Mouse (Mus musculus) liver, embryonic 14.5 days (tissue): ENCODE results near the gene Marveld1. TPM values are rescaled to one million over a fixed set of nuclear protein-coding genes. Genes with fewer than 3 reads are reported as not detected.

Experiments used
- ATAC-seq: fragments of 200-750 bp; cut with Nextera tagmentation; 2 replicates; pipeline ENCODE4 v1.8.0; 2017; ENCODE audit warnings: moderate number of reproducible peaks, mild to moderate bottlenecking, moderate library complexity; ENCODE audit not compliant: insufficient read depth
- DNase-seq, 3 experiments: peaks; one replicate each; pipeline ENCODE4 v3.0.0-alpha.2; 2012 to 2013; ENCODE audit warnings: low read depth in 3 of 3, low spot score in 3 of 3
- H3K27ac ChIP-seq: fragments of 300-500 bp; sonication (generic); 2 replicates; pipeline ENCODE4 v1.5.1; 2014; ENCODE audit warnings: moderate library complexity, mild to moderate bottlenecking, control low read depth, inconsistent platforms
- H3K27me3 ChIP-seq: fragments of 300-500 bp; sonication (generic); 2 replicates; pipeline ENCODE4 v1.6.1; 2014; ENCODE audit warnings: mild to moderate bottlenecking, low read length, moderate library complexity; ENCODE audit not compliant: control insufficient read depth, insufficient read depth
- H3K36me3 ChIP-seq: fragments of 300-500 bp; sonication (generic); replicated peaks from 2 replicates; pipeline ENCODE4 v1.6.1; 2014; ENCODE audit warnings: low read depth; ENCODE audit not compliant: control insufficient read depth, insufficient read depth
- H3K4me1 ChIP-seq, 2 experiments: fragments of 200-500 bp in 1 of 2; fragments of 300-500 bp in 1 of 2; sonication (generic) in 1 of 2; replicated peaks; 2 replicates each; pipeline ENCODE4 v1.6.1; 2012 to 2014; ENCODE audit warnings: antibody characterized with exemption in 1 of 2, inconsistent platforms in 1 of 2, low read length in 1 of 2; ENCODE audit not compliant: control insufficient read depth in 2 of 2, insufficient read depth in 2 of 2
- H3K4me2 ChIP-seq: fragments of 300-500 bp; sonication (generic); 2 replicates; pipeline ENCODE4 v1.6.1; 2014; ENCODE audit warnings: low read depth, mild to moderate bottlenecking, control low read depth, moderate library complexity
- H3K4me3 ChIP-seq, 2 experiments: fragments of 200-500 bp in 1 of 2; fragments of 300-500 bp in 1 of 2; sonication (generic) in 1 of 2; 2 replicates each; pipeline ENCODE4 v1.5.1; 2012 to 2014; ENCODE audit warnings: low read depth in 2 of 2, low read length in 2 of 2, mild to moderate bottlenecking in 2 of 2, control low read depth in 1 of 2, inconsistent platforms in 1 of 2, moderate library complexity in 1 of 2; ENCODE audit not compliant: insufficient read depth in 1 of 2
- H3K9ac ChIP-seq: fragments of 300-500 bp; sonication (generic); replicated peaks from 2 replicates; pipeline ENCODE4 v1.6.1; 2014; ENCODE audit warnings: mild to moderate bottlenecking, control low read depth, moderate library complexity
- H3K9me3 ChIP-seq: fragments of 300-500 bp; sonication (generic); 2 replicates; pipeline ENCODE4 v1.6.1; 2016; ENCODE audit warnings: low read length, mixed read lengths; ENCODE audit not compliant: control insufficient read depth
- CTCF ChIP-seq: IDR thresholded peaks from 2 replicates; pipeline ENCODE4 v1.5.1; 2016; ENCODE audit warnings: antibody characterized with exemption, low read depth, control low read depth
- EP300 ChIP-seq: IDR thresholded peaks from 2 replicates; pipeline ENCODE4 v1.6.1; 2016; ENCODE audit warnings: antibody characterized with exemption, low read depth
- WGBS: fragments of 180-500 bp; shearing (Covaris S2); extraction: QIAGEN DNeasy Blood & Tissue Kit; methylation state at CpG from one replicate; pipeline ENCODE4 v1.1.7; 2014; ENCODE audit not compliant: insufficient replicate concordance; 5-methylcytosine and 5-hydroxymethylcytosine counted together
- polyA plus RNA-seq, 2 experiments: library from polyadenylated mRNA; depleted of rRNA in 1 of 2; stranded (reverse) in 1 of 2; unstranded in 1 of 2; fragments of >200 nt; fragmentation: Nextera tagmentation in 1 of 2; extraction: Ambion mirVana in 1 of 2; gene quantifications; 2 replicates each; pipeline versions ENCODE4 v1.2.1 to v1.2.3; 2012 to 2014

The Marveld1 gene
- polyA plus RNA-seq, 2 experiments = 1.6 to 7.6 TPM

DNA sequence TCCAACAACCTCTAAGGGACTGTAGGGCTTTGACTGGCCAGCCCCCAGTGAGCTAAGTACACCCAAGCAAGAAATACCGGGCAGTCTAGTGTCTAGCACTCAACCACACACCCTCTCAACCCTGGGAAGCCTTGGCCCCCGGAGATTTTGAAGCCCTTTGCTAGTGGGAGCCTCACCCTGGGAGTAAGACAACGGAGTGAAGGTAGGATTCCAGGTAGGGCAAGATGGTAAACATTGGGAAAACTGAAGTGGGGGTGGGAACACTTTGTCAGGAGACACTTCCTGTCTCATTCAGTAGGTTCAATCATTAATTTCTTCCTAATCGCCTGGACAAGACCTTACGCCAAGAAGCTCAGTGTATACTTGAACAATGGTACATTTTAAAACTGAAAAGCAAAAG, 20.2 kb upstream of the Marveld1 start:
- Histone ChIP-seq H3K4me2 (peak overlapping the region; percentile 76), H3K4me1 (peaks cover 6 to 11% of the 10 kb centered on the region in 2 experiments; a peak in 3 of 4 replicates), H3K9me3 (no peaks in the 10 kb centered on the region), H3K36me3 (no peaks in the 10 kb centered on the region; the same call in none of the 2 replicates), H3K27ac (no peak overlapping the region), H3K9ac (no peak overlapping the region), H3K27me3 (no peaks in the 10 kb centered on the region), H3K4me3 (no peak overlapping the region)
- DNase-seq (no peak), ATAC-seq (no peak)
- TF ChIP-seq CTCF = no peak
- no peak for TF ChIP-seq EP300
- WGBS = 80% methylated on average over 5 of the region's 5 CpGs

DNA sequence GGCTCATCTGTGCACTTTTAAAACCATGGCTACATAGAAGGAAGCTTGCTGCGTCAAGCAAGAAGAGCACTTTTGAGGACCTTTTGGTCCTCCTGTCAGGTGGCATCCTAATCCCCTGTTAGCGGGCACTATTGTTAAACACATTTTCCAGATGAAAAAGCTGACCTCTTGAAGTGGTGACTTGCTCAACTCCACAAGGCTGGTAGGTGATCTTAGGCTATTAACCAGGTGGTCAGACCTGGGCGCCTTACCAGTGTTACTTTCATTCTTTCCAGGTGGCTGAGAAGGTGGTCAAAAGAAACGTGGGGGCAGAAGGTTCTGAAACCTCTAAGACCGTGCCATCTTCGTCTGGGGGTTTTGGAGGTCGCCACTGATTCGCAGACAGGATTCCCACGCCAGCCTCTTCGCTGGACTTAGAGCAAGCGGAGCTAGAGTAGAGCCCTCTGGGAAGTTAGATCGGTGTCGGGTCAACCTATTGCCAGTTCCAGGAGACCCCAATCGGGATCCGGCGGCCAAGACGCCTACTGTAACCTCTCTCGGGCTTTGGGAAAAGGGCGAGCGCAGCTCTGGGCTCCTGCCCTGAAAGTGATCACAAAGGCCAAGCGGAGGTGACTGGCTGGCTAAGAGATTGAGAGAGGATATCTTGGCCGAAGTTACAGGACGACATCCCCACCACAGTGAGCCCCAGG, 19.0 kb upstream of the Marveld1 start:
- Histone ChIP-seq H3K4me2 (peak overlapping the region; percentile 76), H3K27ac (no peak overlapping the region), H3K4me3 (peak overlapping the region; percentile 61 to 66), H3K4me1 (peaks cover 6 to 11% of the 10 kb centered on the region in 2 experiments; a peak in 3 of 4 replicates), H3K36me3 (no peaks in the 10 kb centered on the region), H3K27me3 (no peaks in the 10 kb centered on the region), H3K9me3 (no peaks in the 10 kb centered on the region), H3K9ac (peak overlapping the region; percentile 70)
- no peak for TF ChIP-seq CTCF
- no peak for TF ChIP-seq EP300
- ATAC-seq (no peak; the same call in 1 of the 2 replicates), DNase-seq (no peak)
- 10% methylated on average over 23 of the region's 23 CpGs for WGBS

DNA sequence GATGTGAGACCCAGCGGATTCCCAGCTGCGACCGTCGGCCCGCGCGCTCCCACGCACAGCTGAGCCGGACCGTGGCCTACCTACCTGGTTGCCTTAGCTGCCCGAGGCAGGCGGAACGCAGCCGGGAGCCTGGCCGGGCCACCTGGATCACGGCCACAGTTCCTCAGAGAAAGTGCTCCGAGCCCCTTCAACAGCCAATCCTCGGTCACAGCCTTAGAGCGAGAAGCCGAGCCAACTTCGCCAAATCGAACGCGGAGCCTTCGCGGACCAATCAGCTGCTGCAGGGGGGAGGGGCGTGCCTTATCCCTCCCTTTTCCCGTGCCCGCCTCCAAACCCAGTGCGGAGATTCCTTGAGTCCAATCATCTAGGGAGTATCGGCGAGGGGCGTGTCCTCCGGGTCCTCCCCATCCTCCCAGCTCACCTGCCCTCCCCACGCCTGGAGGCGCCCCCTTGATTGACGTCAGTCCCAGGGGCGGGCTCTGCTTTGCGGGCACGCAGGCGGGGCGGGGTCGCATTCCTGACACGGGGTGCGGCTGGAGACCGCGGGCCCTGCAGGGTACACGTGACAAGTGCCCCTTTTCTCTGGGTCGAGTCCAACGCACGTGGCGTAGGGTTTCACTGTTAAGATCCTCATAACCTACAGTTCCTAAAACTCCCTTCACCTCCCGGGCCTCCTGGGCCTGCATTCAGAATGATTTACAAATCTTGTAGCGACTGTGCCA, 18.3 kb upstream of the Marveld1 start, which contains the start of gene Avpi1:
Avpi1 (minus strand) TSS at position 273 of the 722 bp plus-strand sequence.
- ATAC-seq = peak; percentile 96
- WGBS = under 1% methylated on average over 54 of the region's 54 CpGs

DNA sequence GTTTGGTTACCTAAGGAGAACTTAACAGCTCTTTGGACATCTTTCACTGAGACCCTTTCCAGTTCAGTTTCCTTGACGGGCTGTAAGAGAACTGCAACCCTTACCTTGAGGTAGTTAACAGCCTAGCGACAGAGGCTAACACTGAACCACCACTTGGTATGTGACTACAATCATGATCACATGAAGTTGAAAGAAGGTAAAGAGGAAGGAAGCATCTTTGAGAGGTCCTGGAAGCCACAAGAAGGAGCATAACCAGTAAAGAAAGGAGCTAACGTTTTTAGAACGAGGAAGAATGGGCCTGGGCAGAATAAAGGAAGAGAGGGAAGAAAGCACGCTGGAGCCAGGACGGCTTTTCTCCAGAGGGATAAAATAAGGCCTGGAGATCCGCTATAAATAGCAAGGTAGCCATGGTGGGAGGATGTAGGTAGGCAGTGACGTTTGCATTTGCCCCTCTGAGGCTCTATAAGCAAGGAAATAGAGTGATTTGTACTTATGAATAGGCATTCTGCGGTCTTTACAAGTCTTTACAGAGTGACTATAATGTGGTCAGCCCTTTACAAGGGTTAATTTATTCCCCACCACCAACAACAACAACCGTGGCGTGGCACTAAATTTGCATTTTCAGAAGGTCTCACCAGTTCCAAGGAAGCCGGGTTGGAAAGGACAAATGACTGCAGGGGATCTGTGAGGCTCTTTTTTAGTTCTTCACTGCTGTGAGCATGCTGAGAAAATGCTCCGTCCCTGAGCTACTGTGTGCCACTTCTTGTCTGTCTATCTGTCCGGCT, 17.5 kb upstream of the Marveld1 start:
- Histone ChIP-seq H3K27ac (peak overlapping the region; percentile 65), H3K36me3 (no peaks in the 10 kb centered on the region), H3K4me1 (peaks cover 9 to 18% of the 10 kb centered on the region in 2 experiments), H3K4me3 (peak overlapping the region; percentile 61 to 66), H3K27me3 (no peaks in the 10 kb centered on the region), H3K4me2 (peak overlapping the region; percentile 76), H3K9ac (peak overlapping the region; percentile 32; the same call in 1 of the 2 replicates), H3K9me3 (no peaks in the 10 kb centered on the region)
- ATAC-seq (no peak), DNase-seq (no peak)
- TF ChIP-seq CTCF (no peak), EP300 (no peak)
- 32% methylated on average over 14 of the region's 14 CpGs for WGBS

More for the DNA sequence above, 18.3 kb upstream of the Marveld1 start, which contains the start of gene Avpi1:
- Histone ChIP-seq H3K9me3 (no peaks in the 10 kb centered on the region), H3K27ac (peak within 1 kb of the TSS; percentile 65), H3K9ac (peak within 1 kb of the TSS; percentile 70), H3K36me3 (no peaks in the 10 kb centered on the region), H3K4me2 (peak within 1 kb of the TSS; percentile 76), H3K4me1 (peaks cover 6 to 11% of the 10 kb centered on the region in 2 experiments; a peak in 3 of 4 replicates), H3K4me3 (peak within 1 kb of the TSS; percentile 61 to 66), H3K27me3 (no peaks in the 10 kb centered on the region)
- TF ChIP-seq EP300 (no peak), CTCF (no peak)
- peak; percentile 91 to 94 (median 91) for DNase-seq
